20 mouse cellular contexts compared by ENCODE assay signal in genomic region chr3:144356103-144356947, GRCm38 (mm10).
DNase-seq lines count a peak whose midpoint lies in the region; ATAC-seq and TF ChIP-seq lines count a peak whose summit lies in the region.
"Had no signal": no experiment of that assay in that cellular context is flagged by ENCODE, and none has a peak within 500 bp of the region (broad histone marks: within the 10 kb centered on the region; RNA-seq: fewer than 3 reads in every experiment).

No protein-coding gene starts in this region.

- intact Hi-C loops in left cerebral cortex, postnatal 4 days (cut with DNase I), result no loop called here

- no peak for DNase-seq in midbrain, embryonic 11.5 days (ENCODE audit: low spot score, missing footprints)
- peak; percentile 91 for DNase-seq in MEL-GATA-1-ER (ENCODE audit: extremely low read depth, low read depth)
- DNase-seq in liver, embryonic 14.5 days (ENCODE audit: low read depth in 3 of 3, low spot score in 3 of 3), result peak in 1 of 3 experiments; percentile 10
- peak; percentile 25 for DNase-seq in retina, postnatal 1 day
- no peak for DNase-seq in yolk sac, embryonic 10.5 days (ENCODE audit: low spot score)
- DNase-seq in left cerebral cortex, postnatal 4 days, result no peak
- DNase-seq: adrenal gland, postnatal 25 days; cerebellum, adult 2 months; cerebellum, postnatal 36 days; gastrocnemius, adult 2 months; heart, postnatal 36 days; right cerebral cortex, postnatal 14 days; spleen, adult 18-20 months; thymus, postnatal 4 days had no signal

- no peaks in the 10 kb centered on the region for H3K9me3 ChIP-seq in midbrain, embryonic 13.5 days
- H3K9me3 ChIP-seq in midbrain, embryonic 11.5 days (ENCODE audit: control insufficient read depth, low read length), result no peaks in the 10 kb centered on the region
- no peaks in the 10 kb centered on the region for H3K9me3 ChIP-seq in liver, embryonic 14.5 days (ENCODE audit: control insufficient read depth, low read length)
- H3K9me3 ChIP-seq: neural tube, embryonic 13.5 days had no signal

- no peak overlapping the region for H3K9ac ChIP-seq in midbrain, embryonic 13.5 days (replicated peaks)
- no peak overlapping the region for H3K9ac ChIP-seq in midbrain, embryonic 11.5 days (ENCODE audit: low read length)
- H3K9ac ChIP-seq in liver, embryonic 14.5 days (replicated peaks), result no peak overlapping the region
- H3K9ac ChIP-seq: neural tube, embryonic 13.5 days had no signal

- peaks cover 22% of the 10 kb centered on the region for H3K4me1 ChIP-seq in midbrain, embryonic 13.5 days (replicated peaks)
- no peaks in the 10 kb centered on the region for H3K4me1 ChIP-seq in midbrain, embryonic 11.5 days (ENCODE audit: control insufficient read depth, insufficient read depth, low read length)
- H3K4me1 ChIP-seq in liver, embryonic 14.5 days (replicated peaks; ENCODE audit: control insufficient read depth in 2 of 2, insufficient read depth in 2 of 2, low read length in 1 of 2), result no peaks in the 10 kb centered on the region

- H3K4me2 ChIP-seq in midbrain, embryonic 13.5 days (replicated peaks), result no peak overlapping the region
- no peak overlapping the region for H3K4me2 ChIP-seq in midbrain, embryonic 11.5 days
- H3K4me2 ChIP-seq in liver, embryonic 14.5 days (ENCODE audit: low read depth), result no peak overlapping the region
- H3K4me2 ChIP-seq: neural tube, embryonic 13.5 days had no signal

- TF ChIP-seq CTCF in liver, embryonic 14.5 days (IDR thresholded peaks at IDR 0.05; ENCODE audit: low read depth), result no peak

- no peak overlapping the region for H3K4me3 ChIP-seq in midbrain, embryonic 13.5 days (replicated peaks)
- no peak overlapping the region for H3K4me3 ChIP-seq in midbrain, embryonic 11.5 days (ENCODE audit: low read depth, low read length)
- H3K4me3 ChIP-seq in liver, embryonic 14.5 days (ENCODE audit: insufficient read depth in 1 of 2, low read depth in 2 of 2, low read length in 2 of 2), result no peak overlapping the region
- H3K4me3 ChIP-seq: forebrain, embryonic 10.5 days; gastrocnemius, adult 2 months; neural tube, embryonic 13.5 days had no signal

- H3K27ac ChIP-seq in midbrain, embryonic 13.5 days, result 0 out of 2 replicates have a peak overlapping the region, but pooled peaks have one; percentile 14
- no peak overlapping the region for H3K27ac ChIP-seq in midbrain, embryonic 11.5 days (ENCODE audit: low read depth, low read length)
- no peak overlapping the region for H3K27ac ChIP-seq in liver, embryonic 14.5 days
- H3K27ac ChIP-seq: forebrain, embryonic 10.5 days; gastrocnemius, adult 2 months; macrophage; neural tube, embryonic 13.5 days had no signal

- peak; percentile 12; the same call in 1 of the 2 replicates for TF ChIP-seq EP300 in liver, embryonic 14.5 days (IDR thresholded peaks at IDR 0.05; ENCODE audit: low read depth)

- H3K36me3 ChIP-seq in midbrain, embryonic 13.5 days, result no peaks in the 10 kb centered on the region
- H3K36me3 ChIP-seq in midbrain, embryonic 11.5 days (ENCODE audit: control insufficient read depth, insufficient read depth, low read length), result no peaks in the 10 kb centered on the region
- H3K36me3 ChIP-seq in liver, embryonic 14.5 days (replicated peaks; ENCODE audit: control insufficient read depth, insufficient read depth, low read depth), result no peaks in the 10 kb centered on the region
- H3K36me3 ChIP-seq: forebrain, embryonic 10.5 days; neural tube, embryonic 13.5 days had no signal

- no peak; the same call in 1 of the 2 replicates for ATAC-seq in midbrain, embryonic 13.5 days
- no peak for ATAC-seq in midbrain, embryonic 11.5 days (ENCODE audit: low FRiP score)
- peak; percentile 28; the same call in 1 of the 2 replicates for ATAC-seq in liver, embryonic 14.5 days (ENCODE audit: insufficient read depth)
- ATAC-seq: hindbrain, embryonic 16.5 days; intestine, embryonic 16.5 days had no signal

- H3K27me3 ChIP-seq in midbrain, embryonic 13.5 days, result no peaks in the 10 kb centered on the region
- H3K27me3 ChIP-seq in midbrain, embryonic 11.5 days (ENCODE audit: control insufficient read depth, insufficient read depth, low read length), result no peaks in the 10 kb centered on the region
- H3K27me3 ChIP-seq in liver, embryonic 14.5 days (ENCODE audit: control insufficient read depth, insufficient read depth, low read length), result no peaks in the 10 kb centered on the region
- H3K27me3 ChIP-seq: neural tube, embryonic 13.5 days had no signal

- whole genome bisulfite sequencing in midbrain, embryonic 13.5 days, result 66% methylated on average over 17 of the region's 17 CpGs
- 80% methylated on average over 17 of the region's 17 CpGs for WGBS in midbrain, embryonic 11.5 days
- 27% methylated on average over 17 of the region's 17 CpGs for WGBS in liver, embryonic 14.5 days (ENCODE audit: insufficient replicate concordance)

Comparison
In these comparisons a context has a peak if more than half of its experiments do, and no peak if none do; other contexts are left out.
1. DNase-seq: peak in MEL-GATA-1-ER (single experiment) and retina, postnatal 1 day (single experiment); none in midbrain, embryonic 11.5 days (single experiment), yolk sac, embryonic 10.5 days (single experiment) and left cerebral cortex, postnatal 4 days (single experiment).